Mouse (Mus musculus) gastrocnemius, postnatal 14 days (tissue): Measurements from ENCODE around the gene Csdc2. TPM values are rescaled to one million over a fixed set of nuclear protein-coding genes. Genes with fewer than 3 reads are reported as not detected.
"Not testable (repeated sequence)": the region's sequence is repeated elsewhere in the genome, so short reads cannot be mapped to it uniquely, and the experiment has no call there.

ENCODE experiments used
- DNase-seq: peaks from one replicate; pipeline ENCODE4 v3.0.0; 2021; ENCODE audit warnings: mixed read lengths
- intact Hi-C: fragments of 180-260 bp; cut with DNase I; formaldehyde crosslinking; loops from one replicate; pipeline ENCODE4 v1.15.1; 2025; ENCODE audit warnings: low total_unique reads
- long read RNA-seq, 2 experiments: library from polyadenylated mRNA; stranded (forward); transcript quantifications; one replicate each; pipeline ENCODE4 v2.0.0; 2021
- total RNA-seq, 2 experiments: library from RNA; stranded (reverse); gene quantifications; 2 replicates each; pipeline ENCODE4 v1.2.3; 2021

The Csdc2 gene
- 1 to 10 TPM; 3.7 to 3.8 TPM for total RNA-seq
- long read RNA-seq, experiment 1, transcript Csdc2-201 (4 exons, 2,490 nt): major isoform, 5 of 5 reads
- long read RNA-seq, experiment 1, partial matches to known transcripts: 0 of 5 reads
- long read RNA-seq, experiment 1, other reads (novel, unspliced or antisense): 0 of 5 reads
- long read RNA-seq, experiment 2, partial matches to known transcripts: 1 of 5 reads
- long read RNA-seq, experiment 2, other reads (novel, unspliced or antisense): 0 of 5 reads

GRCm38 (mm10) chr15:81936679-81937078 lies at the start of gene Csdc2:
Gene Csdc2, plus strand, starts transcription at chr15:81936759.
- DNase-seq: peak; percentile 55
- intact Hi-C loops: no loop called here

GRCm38 (mm10) chr15:81886795-81887550 lies 49.6 kb upstream of the Csdc2 start:
- intact Hi-C loops: no loop called here
- DNase-seq: no peak

GRCm38 (mm10) chr15:81889175-81889574 lies 47.4 kb upstream of the Csdc2 start:
- intact Hi-C loops: no loop called here
- DNase-seq: peak; percentile 24

- intact Hi-C loops: no loop called here
- no peak for DNase-seq
These were observed 45.3 kb upstream of the Csdc2 start for GRCm38 (mm10) chr15:81891140-81891802.

GRCm38 (mm10) chr15:81891822-81892580 lies 44.6 kb upstream of the Csdc2 start:
- intact Hi-C loops: no loop called here

GRCm38 (mm10) chr15:81894002-81894401 lies 42.6 kb upstream of the Csdc2 start:
- DNase-seq: no peak
- intact Hi-C loops: no loop called here

More at GRCm38 (mm10) chr15:81891822-81892580, 44.6 kb upstream of the Csdc2 start:
- no peak for DNase-seq

GRCm38 (mm10) chr15:81896407-81896806 lies 40.2 kb upstream of the Csdc2 start:
- intact Hi-C loops: no loop called here
- no peak for DNase-seq

GRCm38 (mm10) chr15:81897607-81898285 lies 38.8 kb upstream of the Csdc2 start:
- intact Hi-C loops: no loop called here
- DNase-seq: no peak

GRCm38 (mm10) chr15:81898751-81899150 lies 37.8 kb upstream of the Csdc2 start:
- intact Hi-C loops: no loop called here
- DNase-seq: peak; percentile 29

GRCm38 (mm10) chr15:81904939-81905338 lies 31.6 kb upstream of the Csdc2 start:
- peak; percentile 61 for DNase-seq
- intact Hi-C loops: loop anchor here (5.0 kb wide), 1 partner anchor 73 kb away; no protein-coding TSS in a partner anchor

GRCm38 (mm10) chr15:81907953-81908352 lies 28.6 kb upstream of the Csdc2 start:
- no peak for DNase-seq
- intact Hi-C loops: no loop called here

GRCm38 (mm10) chr15:81908767-81909166 lies 27.8 kb upstream of the Csdc2 start:
- intact Hi-C loops, DNase-seq: not testable (repeated sequence)

GRCm38 (mm10) chr15:81912498-81912897 lies 24.1 kb upstream of the Csdc2 start:
- DNase-seq: peak; percentile 21
- intact Hi-C loops: no loop called here

- intact Hi-C loops: loop anchor here (5.0 kb wide), 1 partner anchor 82 kb away; no protein-coding TSS in a partner anchor
- DNase-seq: no peak
These were observed 21.9 kb upstream of the Csdc2 start for GRCm38 (mm10) chr15:81914668-81915067.

- intact Hi-C loops: loop anchor here (5.0 kb wide), 1 partner anchor 83 kb away; no protein-coding TSS in a partner anchor
These were observed 20.9 kb upstream of the Csdc2 start for GRCm38 (mm10) chr15:81915663-81916062.

GRCm38 (mm10) chr15:81917201-81917600 lies 19.4 kb upstream of the Csdc2 start:
- intact Hi-C loops: loop anchor here (5.0 kb wide), 1 partner anchor 85 kb away; no protein-coding TSS in a partner anchor
- no peak for DNase-seq

More at GRCm38 (mm10) chr15:81915663-81916062, 20.9 kb upstream of the Csdc2 start:
- no peak for DNase-seq

- DNase-seq: peak; percentile 72
- intact Hi-C loops: loop anchor here (5.0 kb wide), 1 partner anchor 86 kb away; no protein-coding TSS in a partner anchor
These were observed 18.7 kb upstream of the Csdc2 start for GRCm38 (mm10) chr15:81917621-81918463.

- intact Hi-C loops: loop anchor here (5.0 kb wide), 1 partner anchor 87 kb away; no protein-coding TSS in a partner anchor
- DNase-seq: no peak
These were observed 17.5 kb upstream of the Csdc2 start for GRCm38 (mm10) chr15:81919062-81919461.
